Mouse (Mus musculus) leukemia stem cell, adult 10-12 weeks (primary cell): ENCODE data around the gene Apol7a. TPM values are rescaled to one million over a fixed set of nuclear protein-coding genes. Genes with fewer than 3 reads are reported as not detected.

ENCODE experiments used
- polyA plus RNA-seq: library from polyadenylated mRNA; stranded (reverse); fragments of >175 nt; gene quantifications from 2 replicates; pipeline ENCODE4 v1.2.3, GENCODE M21; 2012; ENCODE audit warnings: low replicate concordance

The Apol7a gene
- not detected in 2 replicates for polyA plus RNA-seq

DNA sequence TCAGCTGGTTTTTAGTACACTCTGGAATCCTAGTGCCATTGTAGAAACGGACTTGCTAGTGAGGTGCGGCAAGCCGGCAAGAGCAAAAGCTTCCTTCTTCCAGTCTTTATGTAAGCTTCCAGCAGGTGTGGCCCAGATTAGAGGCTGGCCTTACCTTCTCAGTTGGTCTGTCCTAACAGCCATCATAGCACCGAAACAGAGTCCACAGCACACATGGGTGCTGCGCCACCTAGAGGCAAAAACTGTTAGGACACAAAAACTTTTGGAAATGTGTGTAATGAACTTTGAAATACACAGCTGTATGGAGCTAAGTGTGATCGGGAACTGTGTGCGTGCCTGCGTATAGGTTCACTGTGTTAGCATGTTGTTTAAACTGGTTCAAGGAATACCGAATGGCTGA, at the start of gene Apol7a:
TSS of gene Apol7a (minus strand) at position 84 of the 400 bp plus-strand sequence.

DNA sequence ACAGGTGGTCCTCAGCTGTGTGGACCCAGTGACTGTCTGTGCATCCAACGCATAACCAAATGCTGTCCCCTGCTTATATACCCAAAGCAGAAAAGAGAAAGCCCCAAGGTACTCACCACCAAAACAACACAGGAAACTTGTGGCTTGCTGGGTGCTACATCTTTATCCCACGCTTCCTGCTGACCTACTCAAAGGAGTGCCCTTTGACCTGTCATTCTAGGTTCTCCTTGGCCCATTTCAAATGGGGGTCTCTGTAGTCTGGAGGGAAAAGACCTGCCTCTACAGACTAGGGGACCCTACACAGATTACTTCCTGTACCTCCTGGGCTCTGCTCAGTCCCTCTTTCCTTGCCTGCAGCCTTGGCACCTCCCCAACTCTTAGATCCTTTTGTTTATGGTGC, 48.5 kb upstream of the Apol7a start, which contains the start of gene Apol7b:
TSS of gene Apol7b (minus strand) at position 101 of the 400 bp plus-strand sequence.

DNA sequence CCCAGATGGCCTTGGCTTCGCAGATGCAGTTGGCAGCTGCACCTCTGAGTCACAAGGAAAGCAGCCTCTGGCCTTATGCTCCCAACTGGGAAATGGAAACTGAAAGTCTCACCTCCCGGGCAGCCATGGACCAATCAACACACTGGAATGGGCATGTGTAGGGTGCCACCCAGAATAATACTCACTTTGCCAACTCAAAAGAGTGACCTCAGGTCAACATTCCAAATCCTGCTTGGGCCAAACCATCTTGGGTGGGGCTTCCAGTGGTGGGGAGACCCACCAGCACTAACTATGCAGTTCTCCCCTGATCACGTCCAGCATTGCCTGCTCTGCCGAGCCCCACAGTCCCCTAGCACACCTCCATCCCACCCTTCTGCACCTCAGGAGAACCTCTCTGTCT, 12.1 kb upstream of the Apol7a start, which contains the start of gene Apol9a:
TSS of gene Apol9a (minus strand) at position 101 of the 400 bp plus-strand sequence.

Other genes with a start within 250 kb of the Apol7a start
- gene Rbfox2, start 92.1 kb downstream of the Apol7a start, polyA plus RNA-seq = 0.51 and 0.92 TPM in 2 replicates
- gene Apol9a, start 12.0 kb upstream of the Apol7a start, polyA plus RNA-seq = 0.34 TPM in 1 of 2 replicates, not detected in the other
- gene Apol7b, start 48.4 kb upstream of the Apol7a start, polyA plus RNA-seq = not detected in 2 replicates
- gene Apol10a, start 77.9 kb upstream of the Apol7a start, polyA plus RNA-seq = 0.06 and 0.16 TPM in 2 replicates
- not detected in 2 replicates for gene Apol11a, start 109.2 kb upstream of the Apol7a start, polyA plus RNA-seq
- gene Apol7c, start 134.2 kb upstream of the Apol7a start, polyA plus RNA-seq = not detected in 2 replicates
- gene 1700025B11Rik, start 162.8 kb upstream of the Apol7a start, polyA plus RNA-seq = not detected in 2 replicates
- gene Apol10b, start 197.0 kb upstream of the Apol7a start, polyA plus RNA-seq = 0.07 TPM in 1 of 2 replicates, not detected in the other
- gene Gm36245, start 200.1 kb upstream of the Apol7a start, polyA plus RNA-seq = not detected in 2 replicates
- gene Apol11b, start 244.2 kb upstream of the Apol7a start, polyA plus RNA-seq = 2.8 and 4.6 TPM in 2 replicates